Mouse (Mus musculus) spleen, adult 2 months (tissue): ENCODE measurements around the gene Tbc1d2b.

ENCODE experiments used
- CTCF ChIP-seq: fragments of 200-500 bp; IDR thresholded peaks from 2 replicates; pipeline ENCODE4 v1.5.1; 2011; ENCODE audit warnings: mild to moderate bottlenecking, inconsistent platforms; ENCODE audit not compliant: insufficient read depth, insufficient read length, insufficient replicate concordance; ENCODE audit errors: extremely low read depth
- POLR2A ChIP-seq: fragments of 200-500 bp; IDR thresholded peaks from 2 replicates; pipeline ENCODE4 v1.6.1; 2011; ENCODE audit warnings: low read depth, low read length, inconsistent platforms

DNA sequence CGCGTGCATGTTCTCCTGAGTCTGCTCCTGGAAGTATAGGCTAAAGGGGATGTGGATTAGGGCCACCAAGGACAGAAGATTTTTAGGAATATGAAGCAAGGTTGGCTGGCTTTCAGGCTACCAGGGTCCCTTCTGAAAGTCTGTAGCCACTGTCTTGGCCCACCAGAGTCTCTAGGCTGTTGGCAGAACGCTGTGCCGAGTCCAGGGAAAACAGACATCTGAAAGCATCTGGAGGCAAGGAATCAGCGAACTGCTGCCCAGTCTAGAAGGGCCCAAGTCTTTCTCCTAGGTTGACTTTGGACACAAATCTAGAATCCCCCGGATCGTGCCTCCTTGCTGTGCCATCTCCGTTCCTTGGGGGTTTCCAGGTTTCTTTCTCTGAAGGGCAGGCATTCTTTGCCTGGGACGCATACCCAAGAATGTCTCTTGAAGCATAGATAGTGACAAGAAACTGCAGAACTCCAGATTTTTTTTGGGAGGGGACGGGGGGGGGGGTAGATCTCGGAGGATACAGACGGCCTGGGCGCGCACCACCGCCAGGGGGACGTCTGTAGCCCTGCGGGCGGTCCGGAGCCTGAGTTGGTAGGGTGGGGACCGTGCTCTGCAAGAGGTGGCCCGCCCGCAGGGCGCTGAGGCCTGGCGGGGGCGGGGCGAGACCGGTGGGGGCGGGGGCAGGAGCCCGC, 108.2 kb downstream of the Tbc1d2b start:
- no peak for TF ChIP-seq POLR2A
- TF ChIP-seq CTCF: peak; percentile 9; the same call in 1 of the 2 replicates
